Mouse (Mus musculus) olfactory bulb, adult 2 months (tissue): ENCODE results near the gene Dnah10.

Experiments used
- CTCF ChIP-seq: fragments of 200-500 bp; IDR thresholded peaks from 2 replicates; pipeline ENCODE4 v1.5.1; 2012; ENCODE audit warnings: low read depth, mild to moderate bottlenecking, low read length, moderate library complexity; ENCODE audit not compliant: insufficient read depth
- POLR2A ChIP-seq: fragments of 200-500 bp; IDR thresholded peaks from 2 replicates; pipeline ENCODE4 v1.6.1; 2012; ENCODE audit warnings: mild to moderate bottlenecking, low read depth, low read length, moderate library complexity; ENCODE audit not compliant: insufficient read depth

DNA sequence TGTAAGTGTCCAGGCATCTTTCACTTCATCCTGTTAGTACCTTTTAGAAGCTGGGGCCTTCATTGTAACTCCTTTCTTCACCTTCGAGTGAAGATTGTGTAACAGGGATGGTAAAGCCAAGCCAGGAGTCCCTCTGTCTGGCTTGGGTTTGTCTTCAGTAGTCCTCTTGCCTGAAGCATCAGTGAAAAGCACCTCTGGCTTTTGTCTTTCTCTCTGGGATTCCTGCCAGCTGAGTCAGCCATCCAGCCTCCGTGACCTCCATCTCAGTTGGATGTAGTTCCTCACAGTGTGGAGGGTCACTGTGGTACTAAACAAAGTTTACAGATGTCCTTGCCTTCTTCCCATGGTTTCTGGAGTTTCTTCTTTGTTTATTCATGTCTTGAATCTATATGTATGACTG lies 147.1 kb downstream of the Dnah10 start:
- no peak for TF ChIP-seq CTCF
- TF ChIP-seq POLR2A, result no peak
